Mouse (Mus musculus) erythroblast, embryonic 14.5 days (primary cell): ENCODE data around the gene Serpinb6a.

ENCODE experiments used
- GATA1 ChIP-seq: IDR thresholded peaks from 2 replicates; pipeline ENCODE4 v1.6.1; 2012; ENCODE audit warnings: low read length, inconsistent platforms, mixed read lengths
- TAL1 ChIP-seq: IDR thresholded peaks from 3 replicates; pipeline ENCODE4 v1.6.1; 2012; ENCODE audit warnings: low read length, inconsistent platforms, mixed read lengths

- TF ChIP-seq GATA1 (no peak), TAL1 (no peak)
Measured at GRCm38 (mm10) chr13:34037172-34038055, 34.8 kb upstream of the Serpinb6a start, which contains the start of gene Bphl.
